Comparison of ENCODE assay signal across 16 mouse cellular contexts in the genomic region with DNA sequence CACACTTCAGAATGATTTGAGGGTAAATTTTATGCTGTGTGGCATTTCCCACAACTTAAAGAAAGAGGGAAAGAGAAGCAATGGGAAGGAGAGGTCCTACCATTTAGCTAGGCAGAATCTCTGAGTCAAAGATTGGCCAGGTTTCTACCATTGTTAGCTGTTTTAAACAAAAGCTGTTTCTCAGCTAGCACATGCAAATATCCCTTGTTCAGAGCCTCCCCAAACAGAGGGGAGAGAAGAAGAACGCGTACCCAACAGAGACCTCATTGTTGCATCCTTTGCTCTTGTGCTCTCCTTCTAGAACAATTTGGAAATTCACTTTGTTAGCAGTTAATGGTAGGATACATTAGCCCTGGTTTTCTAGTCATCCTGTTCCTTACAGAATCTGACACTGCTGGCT.
"Had no signal": no experiment of that assay in that cellular context is flagged by ENCODE, and none has a peak within 500 bp of the region (broad histone marks: within the 10 kb centered on the region; RNA-seq: fewer than 3 reads in every experiment).

No protein-coding gene starts in this region.

- H3K36me3 ChIP-seq: midbrain, embryonic 10.5 days; midbrain, embryonic 12.5 days; neural tube, embryonic 13.5 days; neural tube, embryonic 15.5 days had no signal

- H3K4me3 ChIP-seq: midbrain, embryonic 10.5 days; midbrain, embryonic 12.5 days; myocyte; neural tube, embryonic 13.5 days; neural tube, embryonic 15.5 days had no signal

- H3K4me1 ChIP-seq: midbrain, embryonic 10.5 days; midbrain, embryonic 12.5 days had no signal

- H3K9me3 ChIP-seq: midbrain, embryonic 10.5 days; midbrain, embryonic 12.5 days; neural tube, embryonic 13.5 days; neural tube, embryonic 15.5 days had no signal

- DNase-seq: lung, adult 18-20 months; lung, postnatal 10 days; lung, postnatal 4 days; midbrain, embryonic 14.5 days; retina, postnatal 1 day; right cerebral cortex, postnatal 14 days; right cerebral cortex, postnatal 4 days; spleen, adult 18-20 months; thymus, adult 2 months; thymus, postnatal 25 days; thymus, postnatal 4 days had no signal

- H3K27ac ChIP-seq: midbrain, embryonic 10.5 days; midbrain, embryonic 12.5 days; neural tube, embryonic 13.5 days; neural tube, embryonic 15.5 days had no signal

- H3K27me3 ChIP-seq: midbrain, embryonic 12.5 days; neural tube, embryonic 13.5 days; neural tube, embryonic 15.5 days had no signal
